Mouse (Mus musculus): ENCODE results near the gene Myrfl. TPM values are rescaled to one million over a fixed set of nuclear protein-coding genes. Genes with fewer than 3 reads are reported as not detected.

The Myrfl gene
- polyA plus RNA-seq, 1 experiment, result not detected

- Histone ChIP-seq H3K4me1 (peaks cover 13% of the 10 kb centered on the region; the same call in 1 of the 2 replicates), H3K9me3 (peaks cover 16% of the 10 kb centered on the region), H3K4me3 (replicated peaks) (no peak overlapping the region), H3K27me3 (replicated peaks) (no peaks in the 10 kb centered on the region), H3K36me3 (replicated peaks; ENCODE audit: low read length) (no peaks in the 10 kb centered on the region)
- TF ChIP-seq FLI1 (IDR thresholded peaks at IDR 0.05; ENCODE audit: low read length), result no peak
- TF ChIP-seq GATA1 (IDR thresholded peaks at IDR 0.05; ENCODE audit: borderline replicate concordance, low read length), result no peak
Measured at GRCm38 (mm10) chr10:116890587-116890986, 6.1 kb downstream of the Myrfl start.

DNA sequence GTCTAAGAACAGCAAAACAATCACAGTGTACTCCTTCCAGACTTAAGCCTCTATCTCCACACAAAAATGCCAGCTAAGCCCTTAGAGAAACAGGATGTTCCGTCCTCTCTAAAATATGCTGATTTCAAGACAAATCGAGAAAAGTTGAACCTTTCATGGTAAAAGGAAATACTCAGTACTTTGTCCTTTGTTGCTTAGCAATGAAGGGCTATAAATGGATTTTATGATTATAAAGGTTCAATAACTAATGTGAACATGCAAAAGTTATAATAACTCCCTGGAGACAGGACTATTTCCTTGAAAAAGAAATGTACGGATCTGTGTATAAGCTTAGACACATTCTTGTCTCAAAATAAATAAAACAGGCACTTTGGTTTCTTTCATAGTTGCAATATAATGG is 12.2 kb downstream of the Myrfl start:
- TF ChIP-seq GATA1 (IDR thresholded peaks at IDR 0.05; ENCODE audit: borderline replicate concordance, low read length) (no peak), FLI1 (IDR thresholded peaks at IDR 0.05; ENCODE audit: low read length) (no peak)
- H3K4me1 ChIP-seq, result no peaks in the 10 kb centered on the region

GRCm38 (mm10) chr10:116883531-116883930 is 13.2 kb downstream of the Myrfl start:
- H3K4me1 ChIP-seq, result no peaks in the 10 kb centered on the region
- no peak for TF ChIP-seq FLI1 (IDR thresholded peaks at IDR 0.05; ENCODE audit: low read length)
- no peak for TF ChIP-seq GATA1 (IDR thresholded peaks at IDR 0.05; ENCODE audit: borderline replicate concordance, low read length)
- no peak overlapping the region for H3K4me3 ChIP-seq (replicated peaks)
- H3K36me3 ChIP-seq (replicated peaks; ENCODE audit: low read length), result no peaks in the 10 kb centered on the region
- no peaks in the 10 kb centered on the region for H3K27me3 ChIP-seq (replicated peaks)
- peaks cover 23% of the 10 kb centered on the region for H3K9me3 ChIP-seq

More for the DNA sequence above, 12.2 kb downstream of the Myrfl start:
- no peaks in the 10 kb centered on the region for H3K36me3 ChIP-seq (replicated peaks; ENCODE audit: low read length)
- peaks cover 23% of the 10 kb centered on the region for H3K9me3 ChIP-seq
- H3K4me3 ChIP-seq (replicated peaks), result no peak overlapping the region
- no peaks in the 10 kb centered on the region for H3K27me3 ChIP-seq (replicated peaks)

GRCm38 (mm10) chr10:116877436-116877835 is 19.3 kb downstream of the Myrfl start:
- Histone ChIP-seq H3K4me3 (replicated peaks) (no peak overlapping the region), H3K27me3 (replicated peaks) (peaks cover 2% of the 10 kb centered on the region), H3K4me1 (no peaks in the 10 kb centered on the region), H3K9me3 (peaks cover 12% of the 10 kb centered on the region; the same call in 1 of the 2 replicates), H3K36me3 (replicated peaks; ENCODE audit: low read length) (no peaks in the 10 kb centered on the region)
- TF ChIP-seq GATA1 (IDR thresholded peaks at IDR 0.05; ENCODE audit: borderline replicate concordance, low read length), result no peak
- no peak for TF ChIP-seq FLI1 (IDR thresholded peaks at IDR 0.05; ENCODE audit: low read length)

GRCm38 (mm10) chr10:116874490-116874889 is 22.2 kb downstream of the Myrfl start:
- Histone ChIP-seq H3K27me3 (replicated peaks) (peaks cover 2% of the 10 kb centered on the region), H3K9me3 (peaks cover 5% of the 10 kb centered on the region; the same call in 1 of the 2 replicates)
- TF ChIP-seq FLI1 (IDR thresholded peaks at IDR 0.05; ENCODE audit: low read length) (no peak), GATA1 (IDR thresholded peaks at IDR 0.05; ENCODE audit: borderline replicate concordance, low read length) (no peak)

DNA sequence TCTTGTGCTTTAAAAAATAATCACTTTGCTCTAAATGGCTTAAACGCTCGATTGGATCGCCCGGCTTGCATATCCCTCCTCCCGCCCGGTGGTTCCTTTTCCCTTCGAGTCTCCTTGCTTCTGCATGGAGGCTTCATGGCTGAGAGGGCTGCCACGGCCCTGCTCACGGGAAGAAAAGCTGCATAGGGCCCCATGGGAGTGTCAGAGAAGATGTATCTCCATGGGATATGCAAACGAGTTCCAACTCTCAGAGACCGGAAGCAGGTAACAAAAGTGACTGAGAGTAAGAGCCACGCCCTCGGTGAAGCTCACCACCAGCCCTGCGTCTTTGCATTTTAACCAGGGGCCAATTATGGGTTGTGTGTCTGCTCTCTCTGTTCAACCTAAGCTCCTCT is 24.7 kb downstream of the Myrfl start:
- H3K4me1 ChIP-seq, result no peaks in the 10 kb centered on the region
- H3K4me3 ChIP-seq (replicated peaks), result no peak overlapping the region
- TF ChIP-seq GATA1 (IDR thresholded peaks at IDR 0.05; ENCODE audit: borderline replicate concordance, low read length), result no peak
- TF ChIP-seq FLI1 (IDR thresholded peaks at IDR 0.05; ENCODE audit: low read length), result no peak
- peaks cover 2% of the 10 kb centered on the region for H3K27me3 ChIP-seq (replicated peaks)
- no peaks in the 10 kb centered on the region for H3K36me3 ChIP-seq (replicated peaks; ENCODE audit: low read length)
- H3K9me3 ChIP-seq, result peaks cover 2% of the 10 kb centered on the region; the same call in 1 of the 2 replicates

More at GRCm38 (mm10) chr10:116874490-116874889, 22.2 kb downstream of the Myrfl start:
- H3K4me3 ChIP-seq (replicated peaks), result no peak overlapping the region
- no peaks in the 10 kb centered on the region for H3K36me3 ChIP-seq (replicated peaks; ENCODE audit: low read length)
- no peaks in the 10 kb centered on the region for H3K4me1 ChIP-seq

- TF ChIP-seq GATA1 (IDR thresholded peaks at IDR 0.05; ENCODE audit: borderline replicate concordance, low read length), result no peak
- no peak overlapping the region for H3K4me3 ChIP-seq (replicated peaks)
- H3K36me3 ChIP-seq (replicated peaks; ENCODE audit: low read length), result no peaks in the 10 kb centered on the region
- peaks cover 2% of the 10 kb centered on the region for H3K27me3 ChIP-seq (replicated peaks)
- H3K4me1 ChIP-seq, result no peaks in the 10 kb centered on the region
- H3K9me3 ChIP-seq, result peaks cover 2% of the 10 kb centered on the region; the same call in 1 of the 2 replicates
Measured at GRCm38 (mm10) chr10:116871329-116872015, 25.2 kb downstream of the Myrfl start.

DNA sequence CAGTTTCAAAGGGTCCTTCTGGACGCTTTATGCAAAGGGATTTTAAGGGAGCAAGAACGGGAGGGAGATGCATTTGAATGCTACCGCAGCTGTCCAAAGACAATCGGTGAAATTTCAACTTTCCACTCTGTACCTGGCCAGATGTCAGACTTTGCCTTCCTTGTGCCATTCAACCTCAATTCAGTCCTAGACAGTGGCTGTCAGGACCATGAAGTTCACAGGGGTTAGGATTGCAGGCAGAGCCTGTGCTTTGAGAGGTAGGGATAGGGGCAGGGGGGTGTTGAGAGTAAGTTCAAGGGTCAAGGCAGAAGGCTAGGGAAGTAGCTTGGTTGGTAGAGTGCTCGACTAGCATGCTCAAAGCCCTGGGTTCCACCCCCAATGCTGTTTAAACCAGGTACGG is 25.9 kb downstream of the Myrfl start:
- H3K9me3 ChIP-seq, result peaks cover 2% of the 10 kb centered on the region; the same call in 1 of the 2 replicates
- H3K36me3 ChIP-seq (replicated peaks; ENCODE audit: low read length), result no peaks in the 10 kb centered on the region
- H3K4me3 ChIP-seq (replicated peaks), result no peak overlapping the region
- TF ChIP-seq FLI1 (IDR thresholded peaks at IDR 0.05; ENCODE audit: low read length) (no peak), GATA1 (IDR thresholded peaks at IDR 0.05; ENCODE audit: borderline replicate concordance, low read length) (no peak)
- H3K4me1 ChIP-seq, result no peaks in the 10 kb centered on the region
- peaks cover 2% of the 10 kb centered on the region for H3K27me3 ChIP-seq (replicated peaks)

GRCm38 (mm10) chr10:116853159-116853845 is 43.4 kb downstream of the Myrfl start:
- Histone ChIP-seq H3K27me3 (replicated peaks) (peaks cover 8% of the 10 kb centered on the region), H3K4me1 (peaks cover 9% of the 10 kb centered on the region; the same call in 1 of the 2 replicates), H3K9me3 (no peaks in the 10 kb centered on the region), H3K36me3 (replicated peaks; ENCODE audit: low read length) (no peaks in the 10 kb centered on the region), H3K4me3 (replicated peaks) (peak overlapping the region; percentile 23)
- no peak for TF ChIP-seq GATA1 (IDR thresholded peaks at IDR 0.05; ENCODE audit: borderline replicate concordance, low read length)
- no peak for TF ChIP-seq FLI1 (IDR thresholded peaks at IDR 0.05; ENCODE audit: low read length)

Data from megakaryocyte, embryonic 14.5 days (primary cell).